Mouse (Mus musculus) midbrain, postnatal 0 days (tissue): ENCODE measurements around the gene Foxf1. TPM values are rescaled to one million over a fixed set of nuclear protein-coding genes. Genes with fewer than 3 reads are reported as not detected.
A peak's percentile ranks its signal among the peaks of the same experiment; 100 is the strongest.

Experiments used
- ATAC-seq: fragments of 200-750 bp; cut with Nextera tagmentation; 2 replicates; pipeline ENCODE4 v1.8.0; 2017; ENCODE audit warnings: moderate number of reproducible peaks, mild to moderate bottlenecking, moderate TSS enrichment, moderate library complexity; ENCODE audit not compliant: low FRiP score
- DNase-seq: peaks from one replicate; pipeline ENCODE4 v3.0.0-alpha.2; 2015; ENCODE audit warnings: low spot score
- H3K27ac ChIP-seq: fragments of 300-500 bp; sonication (generic); 2 replicates; pipeline ENCODE4 v1.5.1; 2014; ENCODE audit warnings: low read depth, mild to moderate bottlenecking, low read length, mixed read lengths
- H3K27me3 ChIP-seq: fragments of 300-500 bp; sonication (generic); 2 replicates; pipeline ENCODE4 v1.6.1; 2014; ENCODE audit warnings: low read length, control low read depth, mixed read lengths; ENCODE audit not compliant: insufficient read depth
- H3K36me3 ChIP-seq: fragments of 300-500 bp; sonication (generic); 2 replicates; pipeline ENCODE4 v1.6.1; 2014; ENCODE audit warnings: low read length, control low read depth, mixed read lengths; ENCODE audit not compliant: insufficient read depth
- H3K4me1 ChIP-seq: fragments of 300-500 bp; sonication (generic); 2 replicates; pipeline ENCODE4 v1.6.1; 2014; ENCODE audit warnings: mild to moderate bottlenecking, control low read depth, antibody characterized with exemption, low read length, mixed read lengths; ENCODE audit not compliant: insufficient read depth
- H3K4me2 ChIP-seq: fragments of 300-500 bp; sonication (generic); 2 replicates; pipeline ENCODE4 v1.6.1; 2014; ENCODE audit warnings: low read depth, mild to moderate bottlenecking, low read length, mixed read lengths; ENCODE audit not compliant: poor library complexity, severe bottlenecking
- H3K4me3 ChIP-seq: fragments of 300-500 bp; sonication (generic); 2 replicates; pipeline ENCODE4 v1.5.1; 2014; ENCODE audit warnings: low read depth, mild to moderate bottlenecking, low read length, moderate library complexity
- H3K9ac ChIP-seq: fragments of 300-500 bp; sonication (generic); replicated peaks from 2 replicates; pipeline ENCODE4 v1.6.1; 2014; ENCODE audit warnings: mild to moderate bottlenecking, low read length, moderate library complexity, mixed read lengths; ENCODE audit not compliant: poor library complexity, severe bottlenecking
- H3K9me3 ChIP-seq: fragments of 300-500 bp; sonication (generic); 2 replicates; pipeline ENCODE4 v1.6.1; 2016; ENCODE audit warnings: low read length, control low read depth
- CTCF ChIP-seq: IDR thresholded peaks from 2 replicates; pipeline ENCODE4 v1.5.1; 2016; ENCODE audit warnings: antibody characterized with exemption, mild to moderate bottlenecking
- WGBS: fragments of 180-500 bp; shearing (Covaris S2); extraction: QIAGEN DNeasy Blood & Tissue Kit; methylation state at CpG from one replicate; pipeline ENCODE4 v1.1.7; 2014; 5-methylcytosine and 5-hydroxymethylcytosine counted together
- polyA plus RNA-seq: library from polyadenylated mRNA; unstranded; fragments of >200 nt; fragmentation: Nextera tagmentation; extraction: Ambion mirVana; gene quantifications from 2 replicates; pipeline ENCODE4 v1.2.1, GENCODE M21; 2015
- total RNA-seq: library from RNA; depleted of rRNA; stranded (reverse); fragments of >200 nt; gene quantifications from 2 replicates; pipeline ENCODE4 v1.2.3, GENCODE M21; 2014

Gene Foxf1
- total and polyA plus RNA-seq, 2 experiments from 2014 or later = 1.6 to 3.5 TPM

GRCm38 (mm10) chr8:121124547-121125239 is 40.5 kb downstream of the Foxf1 start:
- DNase-seq = no peak
- 3% methylated on average over 17 of the region's 17 CpGs for WGBS
- H3K4me2 ChIP-seq = no peak overlapping the region
- H3K36me3 ChIP-seq = no peaks in the 10 kb centered on the region
- no peak overlapping the region for H3K9ac ChIP-seq
- no peak overlapping the region for H3K4me3 ChIP-seq
- H3K9me3 ChIP-seq = no peaks in the 10 kb centered on the region
- no peaks in the 10 kb centered on the region for H3K4me1 ChIP-seq
- H3K27ac ChIP-seq = no peak overlapping the region
- ATAC-seq = no peak
- no peak for TF ChIP-seq CTCF
- peaks cover 93% of the 10 kb centered on the region for H3K27me3 ChIP-seq

GRCm38 (mm10) chr8:121125311-121125876 is 41.2 kb downstream of the Foxf1 start:
- peak; percentile 80 for DNase-seq
- peak overlapping the region; percentile 26; the same call in 1 of the 2 replicates for H3K4me2 ChIP-seq
- ATAC-seq = no peak
- H3K4me1 ChIP-seq = no peaks in the 10 kb centered on the region
- no peak overlapping the region for H3K27ac ChIP-seq
- under 1% methylated on average over 34 of the region's 36 CpGs for WGBS
- TF ChIP-seq CTCF = peak; percentile 70
- H3K9me3 ChIP-seq = no peaks in the 10 kb centered on the region
- H3K4me3 ChIP-seq = no peak overlapping the region
- no peaks in the 10 kb centered on the region for H3K36me3 ChIP-seq
- no peak overlapping the region for H3K9ac ChIP-seq
- peaks cover 93% of the 10 kb centered on the region for H3K27me3 ChIP-seq

- WGBS = 9% methylated on average over 6 of the region's 6 CpGs
- no peaks in the 10 kb centered on the region for H3K4me1 ChIP-seq
- no peaks in the 10 kb centered on the region for H3K36me3 ChIP-seq
- DNase-seq = no peak
- no peak overlapping the region for H3K4me3 ChIP-seq
- no peak overlapping the region for H3K4me2 ChIP-seq
- no peak overlapping the region for H3K9ac ChIP-seq
- no peak for TF ChIP-seq CTCF
- H3K27me3 ChIP-seq = peaks cover 93% of the 10 kb centered on the region
- H3K9me3 ChIP-seq = no peaks in the 10 kb centered on the region
- no peak overlapping the region for H3K27ac ChIP-seq
- ATAC-seq = no peak
Observed at GRCm38 (mm10) chr8:121126191-121126590, 42.0 kb downstream of the Foxf1 start.

- Histone ChIP-seq H3K9ac (no peak overlapping the region), H3K36me3 (no peaks in the 10 kb centered on the region), H3K4me1 (no peaks in the 10 kb centered on the region), H3K27me3 (peaks cover 92% of the 10 kb centered on the region), H3K4me3 (no peak overlapping the region), H3K27ac (no peak overlapping the region), H3K9me3 (no peaks in the 10 kb centered on the region), H3K4me2 (no peak overlapping the region)
- 4% methylated on average over 6 of the region's 6 CpGs for WGBS
- no peak for TF ChIP-seq CTCF
- ATAC-seq (no peak), DNase-seq (no peak)
Observed at GRCm38 (mm10) chr8:121126694-121127093, 42.5 kb downstream of the Foxf1 start.

GRCm38 (mm10) chr8:121127291-121127701 is 43.1 kb downstream of the Foxf1 start:
- no peaks in the 10 kb centered on the region for H3K9me3 ChIP-seq
- H3K4me2 ChIP-seq = no peak overlapping the region
- WGBS = 1% methylated on average over 11 of the region's 11 CpGs
- ATAC-seq (no peak), DNase-seq (no peak)
- H3K27ac ChIP-seq = no peak overlapping the region
- H3K4me1 ChIP-seq = no peaks in the 10 kb centered on the region
- H3K36me3 ChIP-seq = no peaks in the 10 kb centered on the region
- peaks cover 92% of the 10 kb centered on the region for H3K27me3 ChIP-seq
- no peak overlapping the region for H3K4me3 ChIP-seq
- no peak for TF ChIP-seq CTCF
- no peak overlapping the region for H3K9ac ChIP-seq

GRCm38 (mm10) chr8:121127756-121128375 is 43.7 kb downstream of the Foxf1 start, which contains the start of gene Foxl1:
Gene Foxl1 (plus strand): TSS chr8:121127940.
- ATAC-seq = no peak
- 0 out of 2 replicates have a peak within 1 kb of the TSS, but pooled peaks have one; percentile 9 for H3K4me2 ChIP-seq
- no peaks in the 10 kb centered on the region for H3K4me1 ChIP-seq
- no peak within 1 kb of the TSS for H3K27ac ChIP-seq
- H3K4me3 ChIP-seq = peak within 1 kb of the TSS; percentile 9; the same call in 1 of the 2 replicates
- H3K36me3 ChIP-seq = no peaks in the 10 kb centered on the region
- WGBS = under 1% methylated on average over 43 of the region's 43 CpGs
- H3K9me3 ChIP-seq = no peaks in the 10 kb centered on the region
- H3K27me3 ChIP-seq = peaks cover 88% of the 10 kb centered on the region
- no peak within 1 kb of the TSS for H3K9ac ChIP-seq
- no peak for TF ChIP-seq CTCF
- DNase-seq = no peak
